Mouse (Mus musculus): Measurements from ENCODE around the gene Pptc7. TPM values are rescaled to one million over a fixed set of nuclear protein-coding genes. Genes with fewer than 3 reads are reported as not detected.

Pptc7 gene
- polyA plus RNA-seq, 1 experiment: 21.8 TPM

Other genes with a start within 250 kb of the Pptc7 start
- 1.1 and 1.6 TPM in 2 replicates for gene Cux2, start 234.3 kb upstream of the Pptc7 start, polyA plus RNA-seq (2012; rRNA removed)
- gene Myl2, start 183.4 kb upstream of the Pptc7 start, polyA plus RNA-seq (2012; rRNA removed): 0.52 TPM in 1 of 2 replicates, not detected in the other
- not detected in 2 replicates for gene Ccdc63, start 143.5 kb upstream of the Pptc7 start, polyA plus RNA-seq (2012; rRNA removed)
- gene Ppp1cc, start 126.1 kb upstream of the Pptc7 start, polyA plus RNA-seq (2012; rRNA removed): 90.7 and 102 TPM in 2 replicates
- gene Hvcn1, start 77.6 kb upstream of the Pptc7 start, polyA plus RNA-seq (2012; rRNA removed): 21.2 and 24.1 TPM in 2 replicates
- gene Tctn1, start 19.9 kb upstream of the Pptc7 start, polyA plus RNA-seq (2012; rRNA removed): 7.6 and 9.5 TPM in 2 replicates
- 0.95 and 1.7 TPM in 2 replicates for gene Rad9b, start 69.9 kb downstream of the Pptc7 start, polyA plus RNA-seq (2012; rRNA removed)
- gene Vps29, start 70.0 kb downstream of the Pptc7 start, polyA plus RNA-seq (2012; rRNA removed): 69.2 and 79.4 TPM in 2 replicates
- gene Gpn3, start 87.5 kb downstream of the Pptc7 start, polyA plus RNA-seq (2012; rRNA removed): 17.8 and 28.1 TPM in 2 replicates
- gene Fam216a, start 88.0 kb downstream of the Pptc7 start, polyA plus RNA-seq (2012; rRNA removed): 5.7 and 6.5 TPM in 2 replicates
- 289 and 295 TPM in 2 replicates for gene Arpc3, start 107.5 kb downstream of the Pptc7 start, polyA plus RNA-seq (2012; rRNA removed)
- 20.6 and 21.6 TPM in 2 replicates for gene Anapc7, start 137.3 kb downstream of the Pptc7 start, polyA plus RNA-seq (2012; rRNA removed)
- 78.0 and 98.8 TPM in 2 replicates for gene Atp2a2, start 217.9 kb downstream of the Pptc7 start, polyA plus RNA-seq (2012; rRNA removed)

Data from large intestine, adult 2 months (tissue).